Mouse (Mus musculus) forebrain, embryonic 14.5 days (tissue): ENCODE measurements around the gene Gne. TPM values are rescaled to one million over a fixed set of nuclear protein-coding genes. Genes with fewer than 3 reads are reported as not detected.
A peak's percentile ranks its signal among the peaks of the same experiment; 100 is the strongest.
"Not testable (repeated sequence)": the region's sequence is repeated elsewhere in the genome, so short reads cannot be mapped to it uniquely, and the experiment has no call there.

Source experiments
- ATAC-seq: fragments of 200-750 bp; cut with Nextera tagmentation; 2 replicates; pipeline ENCODE4 v1.8.0; 2017; ENCODE audit warnings: mild to moderate bottlenecking, moderate library complexity
- DNase-seq: peaks from one replicate; pipeline ENCODE4 v3.0.0-alpha.2; 2015; ENCODE audit warnings: low spot score
- H3K27ac ChIP-seq: fragments of 300-500 bp; sonication (generic); 2 replicates; pipeline ENCODE4 v1.5.1; 2014; ENCODE audit warnings: low read depth, mild to moderate bottlenecking, control low read depth, low read length, moderate library complexity
- H3K27me3 ChIP-seq: fragments of 300-500 bp; sonication (generic); replicated peaks from 2 replicates; pipeline ENCODE4 v1.6.1; 2014; ENCODE audit warnings: low read length, control low read depth, mixed read lengths; ENCODE audit not compliant: control insufficient read depth, insufficient read depth
- H3K36me3 ChIP-seq: fragments of 300-500 bp; sonication (generic); 2 replicates; pipeline ENCODE4 v1.6.1; 2014; ENCODE audit warnings: low read length, control low read depth; ENCODE audit not compliant: control insufficient read depth, insufficient read depth
- H3K4me1 ChIP-seq: fragments of 300-500 bp; sonication (generic); 2 replicates; pipeline ENCODE4 v1.6.1; 2014; ENCODE audit warnings: antibody characterized with exemption, low read length, control low read depth; ENCODE audit not compliant: control insufficient read depth, insufficient read depth
- H3K4me2 ChIP-seq: fragments of 300-500 bp; sonication (generic); 2 replicates; pipeline ENCODE4 v1.6.1; 2014; ENCODE audit warnings: mild to moderate bottlenecking, control low read depth, low read length
- H3K4me3 ChIP-seq: fragments of 300-500 bp; sonication (generic); 2 replicates; pipeline ENCODE4 v1.5.1; 2014; ENCODE audit warnings: low read depth, low read length, control low read depth
- H3K9ac ChIP-seq: fragments of 300-500 bp; sonication (generic); 2 replicates; pipeline ENCODE4 v1.6.1; 2014; ENCODE audit warnings: mild to moderate bottlenecking, low read length, control low read depth, moderate library complexity
- H3K9me3 ChIP-seq: fragments of 300-500 bp; sonication (generic); replicated peaks from 2 replicates; pipeline ENCODE4 v1.6.1; 2016; ENCODE audit warnings: low read length, control low read depth, mixed read lengths; ENCODE audit not compliant: control insufficient read depth
- WGBS: fragments of 180-500 bp; shearing (Covaris S2); extraction: QIAGEN DNeasy Blood & Tissue Kit; methylation state at CpG from one replicate; pipeline ENCODE4 v1.1.7; 2014; 5-methylcytosine and 5-hydroxymethylcytosine counted together
- polyA plus RNA-seq: library from polyadenylated mRNA; unstranded; fragments of >200 nt; fragmentation: Nextera tagmentation; extraction: Ambion mirVana; gene quantifications from 2 replicates; pipeline ENCODE4 v1.2.1, GENCODE M21; 2014

Gene Gne
- polyA plus RNA-seq, 1 experiment from 2014 or later: 20.4 TPM

DNA sequence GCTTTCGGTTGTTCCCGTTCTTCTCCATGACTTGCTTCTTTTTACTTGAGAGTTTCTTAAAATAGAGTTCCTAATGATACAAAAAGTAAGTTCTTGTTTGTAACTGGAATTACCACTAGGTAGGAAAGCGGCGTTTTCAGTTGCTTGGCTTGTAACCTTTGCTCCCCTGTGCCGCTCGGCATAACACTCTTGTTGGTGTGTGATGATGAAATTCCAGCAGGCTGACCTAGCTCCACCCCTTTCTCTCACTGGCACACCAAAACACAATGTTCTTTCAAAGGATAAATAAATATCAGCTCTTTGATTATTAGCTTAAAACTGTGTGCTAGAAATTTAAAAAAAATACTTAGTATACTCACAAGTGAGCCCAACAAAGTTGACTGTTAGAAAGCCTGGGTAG lies 17.1 kb downstream of the Gne start:
- ATAC-seq: no peak
- 90% methylated on average over 6 of the region's 6 CpGs for WGBS
- Histone ChIP-seq H3K36me3 (peaks cover 5% of the 10 kb centered on the region; the same call in 1 of the 2 replicates), H3K4me3 (no peak overlapping the region), H3K27ac (no peak overlapping the region), H3K4me2 (no peak overlapping the region), H3K27me3 (no peaks in the 10 kb centered on the region), H3K9me3 (no peaks in the 10 kb centered on the region), H3K9ac (no peak overlapping the region), H3K4me1 (peaks cover 8% of the 10 kb centered on the region; the same call in 1 of the 2 replicates)
- DNase-seq: no peak

DNA sequence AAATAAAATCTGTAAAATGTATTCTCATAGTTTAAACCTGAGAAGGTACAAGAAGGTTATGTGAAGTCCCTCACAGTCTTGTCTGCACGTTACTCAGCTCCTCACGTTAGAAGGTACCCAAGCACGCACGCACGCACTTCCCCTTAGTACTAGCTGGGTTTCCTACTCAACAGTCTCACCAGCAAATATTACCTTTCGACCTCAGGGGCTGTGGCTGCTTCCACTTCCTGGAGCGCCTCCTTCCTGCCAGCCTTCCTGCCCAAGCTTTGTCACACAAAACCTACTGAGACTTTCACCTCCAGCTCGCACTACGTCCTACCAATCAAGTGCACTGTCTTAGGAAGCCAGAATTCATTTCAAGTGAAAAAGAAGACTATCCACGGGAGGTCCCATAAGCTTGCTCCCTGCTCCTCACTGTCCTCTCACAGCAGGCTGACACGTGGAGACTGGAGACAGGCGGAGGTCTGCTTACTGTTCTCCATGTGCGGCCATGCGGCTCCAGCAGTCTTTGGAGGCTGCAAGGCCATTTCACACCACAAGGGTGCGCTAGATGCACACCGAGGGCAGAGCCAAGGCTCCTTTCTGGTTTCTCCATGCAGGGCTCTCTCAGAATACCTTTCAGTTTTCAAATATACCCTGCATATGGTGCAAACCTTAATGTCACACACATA lies 18.5 kb downstream of the Gne start:
- H3K27ac ChIP-seq: no peak overlapping the region
- peak; percentile 82 for ATAC-seq
- peaks cover 5% of the 10 kb centered on the region; the same call in 1 of the 2 replicates for H3K36me3 ChIP-seq
- peak; percentile 86 for DNase-seq
- H3K9ac ChIP-seq: no peak overlapping the region
- H3K9me3 ChIP-seq: no peaks in the 10 kb centered on the region
- H3K4me3 ChIP-seq: no peak overlapping the region
- H3K27me3 ChIP-seq: no peaks in the 10 kb centered on the region
- WGBS: 41% methylated on average over 16 of the region's 16 CpGs
- H3K4me2 ChIP-seq: no peak overlapping the region
- no peaks in the 10 kb centered on the region; the same call in 1 of the 2 replicates for H3K4me1 ChIP-seq

DNA sequence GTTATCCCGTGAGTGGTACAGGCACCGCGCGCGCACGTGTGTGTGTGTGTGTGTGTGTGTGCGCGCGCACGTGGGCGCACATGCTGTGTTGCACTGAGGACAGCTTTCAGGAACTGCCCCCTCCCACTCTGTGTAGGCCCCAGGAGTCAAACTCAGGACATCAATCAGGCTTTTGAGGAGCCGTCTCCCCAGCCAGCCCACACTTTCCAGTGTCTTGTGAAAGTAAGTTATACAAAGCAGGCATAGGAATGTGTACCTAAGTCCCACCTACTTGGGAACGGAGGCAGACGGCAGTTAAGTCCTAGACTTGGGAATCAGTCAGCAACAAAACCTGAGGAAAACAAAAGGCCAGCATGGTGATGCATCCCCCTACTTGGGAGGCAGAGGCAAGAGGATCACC lies 21.2 kb downstream of the Gne start:
- no peaks in the 10 kb centered on the region for H3K4me1 ChIP-seq
- H3K36me3 ChIP-seq: peaks cover 16% of the 10 kb centered on the region; the same call in 1 of the 2 replicates
- H3K4me3 ChIP-seq: no peak overlapping the region
- H3K27me3 ChIP-seq: no peaks in the 10 kb centered on the region
- DNase-seq (no peak), ATAC-seq (no peak)
- WGBS: 89% methylated on average over 14 of the region's 14 CpGs
- no peak overlapping the region for H3K27ac ChIP-seq
- no peak overlapping the region for H3K4me2 ChIP-seq
- no peak overlapping the region for H3K9ac ChIP-seq
- H3K9me3 ChIP-seq: no peaks in the 10 kb centered on the region

DNA sequence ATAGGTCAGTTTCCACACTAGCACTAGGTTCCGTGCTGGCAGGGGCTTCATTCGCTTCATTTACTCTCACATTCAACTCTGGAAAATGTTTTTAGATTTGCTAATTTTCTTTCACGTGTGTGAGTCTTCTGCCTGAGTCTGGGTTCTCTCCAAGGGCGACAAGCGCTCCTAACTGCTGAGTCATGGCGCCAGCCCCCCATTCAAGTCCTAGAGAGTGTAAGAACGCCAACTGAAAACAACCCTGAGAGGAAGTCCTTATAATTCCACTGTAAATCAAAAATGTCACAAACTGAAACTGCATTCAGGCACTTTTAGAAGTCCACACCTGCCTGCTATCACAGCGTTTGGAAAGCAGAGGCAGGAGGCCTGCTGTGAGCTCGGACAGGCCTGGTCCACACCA lies 21.9 kb downstream of the Gne start:
- no peaks in the 10 kb centered on the region for H3K9me3 ChIP-seq
- H3K27ac ChIP-seq: no peak overlapping the region
- H3K4me3 ChIP-seq: no peak overlapping the region
- H3K4me1 ChIP-seq: no peaks in the 10 kb centered on the region
- ATAC-seq: no peak
- no peak for DNase-seq
- no peaks in the 10 kb centered on the region for H3K27me3 ChIP-seq
- no peak overlapping the region for H3K9ac ChIP-seq
- H3K36me3 ChIP-seq: peaks cover 16% of the 10 kb centered on the region; the same call in 1 of the 2 replicates
- H3K4me2 ChIP-seq: no peak overlapping the region
- 63% methylated on average over 9 of the region's 9 CpGs for WGBS

DNA sequence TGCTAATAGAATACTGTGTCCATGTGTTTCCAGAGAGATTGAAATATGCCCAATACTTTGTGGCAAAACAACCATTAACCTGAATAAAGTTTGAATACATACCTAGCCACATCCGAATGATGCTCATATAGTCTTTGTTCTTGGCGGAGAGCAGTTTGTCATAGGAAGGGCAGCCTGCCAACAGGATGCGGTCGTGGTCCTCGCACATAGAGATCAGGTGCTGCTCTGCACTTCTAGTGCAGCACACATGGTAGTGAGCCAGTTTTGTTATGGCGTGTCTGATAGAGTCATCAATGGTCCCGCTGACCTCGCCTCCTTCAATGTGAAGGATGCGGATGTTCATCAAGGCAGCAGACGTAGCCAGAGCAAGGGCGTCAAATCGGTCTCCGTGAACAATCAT lies 24.3 kb downstream of the Gne start:
- ATAC-seq (no peak), DNase-seq (no peak)
- no peak overlapping the region for H3K4me3 ChIP-seq
- H3K36me3 ChIP-seq: peaks cover 16% of the 10 kb centered on the region; the same call in 1 of the 2 replicates
- H3K4me2 ChIP-seq: no peak overlapping the region
- no peaks in the 10 kb centered on the region for H3K27me3 ChIP-seq
- no peaks in the 10 kb centered on the region for H3K9me3 ChIP-seq
- H3K4me1 ChIP-seq: no peaks in the 10 kb centered on the region
- WGBS: 92% methylated on average over 13 of the region's 13 CpGs
- no peak overlapping the region for H3K9ac ChIP-seq
- no peak overlapping the region for H3K27ac ChIP-seq

DNA sequence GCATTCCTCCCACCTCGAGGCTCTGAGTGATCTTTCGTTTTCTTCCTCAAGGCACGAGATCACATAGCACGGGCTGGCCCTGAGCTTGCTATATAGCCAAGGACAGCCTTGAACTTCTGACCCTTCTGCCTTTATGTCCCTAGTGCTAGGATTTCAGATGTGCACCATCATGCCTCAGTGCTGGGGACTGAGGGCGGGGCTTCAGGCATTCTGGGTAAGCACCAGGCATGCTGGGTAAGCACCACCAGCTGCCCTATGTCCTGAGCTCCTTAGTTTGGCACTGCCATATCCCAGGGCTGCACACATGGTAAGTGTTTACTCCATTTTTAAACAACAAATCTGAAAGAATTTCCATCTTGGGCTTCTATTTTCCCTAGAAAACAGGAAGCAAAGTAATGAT lies 34.2 kb downstream of the Gne start:
- no peak overlapping the region for H3K4me3 ChIP-seq
- DNase-seq (no peak), ATAC-seq (no peak)
- no peaks in the 10 kb centered on the region for H3K9me3 ChIP-seq
- H3K27ac ChIP-seq: no peak overlapping the region
- H3K36me3 ChIP-seq: peaks cover 7% of the 10 kb centered on the region; the same call in 1 of the 2 replicates
- H3K9ac ChIP-seq: no peak overlapping the region
- no peaks in the 10 kb centered on the region for H3K4me1 ChIP-seq
- H3K27me3 ChIP-seq: no peaks in the 10 kb centered on the region
- H3K4me2 ChIP-seq: no peak overlapping the region
- WGBS: 89% methylated on average over 5 of the region's 5 CpGs

DNA sequence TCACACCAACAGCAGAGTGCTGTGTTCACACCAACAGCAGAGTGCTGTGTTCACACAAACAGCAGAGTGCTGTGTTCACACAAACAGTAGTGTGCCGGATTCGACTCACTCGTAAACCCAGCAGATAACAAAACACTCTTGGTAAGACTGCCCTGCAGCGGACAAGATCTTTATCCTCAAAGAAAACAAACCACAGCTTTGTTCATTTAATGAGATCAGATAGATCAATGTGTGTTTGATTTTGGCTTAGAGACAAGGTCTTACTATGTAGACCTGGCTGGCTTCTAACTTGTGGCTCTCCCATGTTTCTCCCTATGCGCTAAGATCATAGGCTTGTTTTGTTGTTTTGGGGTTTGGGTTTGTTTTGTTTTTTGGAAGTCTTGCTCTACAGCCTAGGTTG lies 37.9 kb downstream of the Gne start:
- 90% methylated on average over 5 of the region's 5 CpGs for WGBS

DNA sequence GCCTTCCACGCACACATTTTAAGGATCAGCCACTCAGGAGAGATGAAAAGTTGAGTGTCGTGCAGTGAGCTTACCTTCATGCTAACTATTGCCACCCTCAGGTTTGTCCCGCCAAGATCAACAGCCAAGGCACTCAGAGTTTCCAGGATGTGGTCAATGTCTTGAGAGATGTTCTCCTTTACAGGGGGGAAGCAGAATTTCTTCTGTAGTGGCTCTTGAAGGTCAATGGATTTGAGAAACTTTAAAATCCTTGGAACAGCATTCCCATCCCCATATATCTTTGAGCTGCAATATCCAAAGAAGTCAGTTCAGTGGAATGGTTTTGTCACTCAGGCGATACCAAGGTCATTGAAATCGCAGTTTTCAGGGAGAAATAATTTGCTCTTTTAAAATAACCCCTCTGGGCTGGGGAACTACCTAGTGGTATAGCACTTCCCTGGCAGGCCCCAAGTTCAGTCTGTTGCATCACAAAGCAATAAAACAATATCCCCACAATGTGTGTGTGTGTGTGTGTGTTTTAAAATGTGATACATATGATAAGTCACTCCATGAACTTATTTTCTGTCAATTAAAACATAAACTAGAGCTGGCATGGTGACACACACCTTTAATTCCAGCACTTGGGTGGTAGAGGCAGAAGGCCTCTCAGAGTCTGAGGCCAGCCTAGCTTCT lies 39.2 kb downstream of the Gne start:
- no peak for ATAC-seq
- Histone ChIP-seq H3K4me2 (no peak overlapping the region), H3K4me3 (no peak overlapping the region), H3K27ac (no peak overlapping the region), H3K9me3 (no peaks in the 10 kb centered on the region), H3K9ac (no peak overlapping the region), H3K4me1 (no peaks in the 10 kb centered on the region), H3K27me3 (no peaks in the 10 kb centered on the region), H3K36me3 (peaks cover 30% of the 10 kb centered on the region)
- WGBS: 90% methylated on average over 5 of the region's 5 CpGs
- no peak for DNase-seq

More for the DNA sequence above, 37.9 kb downstream of the Gne start:
- H3K27me3 ChIP-seq: no peaks in the 10 kb centered on the region
- no peak overlapping the region for H3K4me2 ChIP-seq
- ATAC-seq (no peak), DNase-seq (no peak)
- H3K36me3 ChIP-seq: peaks cover 21% of the 10 kb centered on the region
- H3K4me1 ChIP-seq: no peaks in the 10 kb centered on the region
- H3K4me3 ChIP-seq: no peak overlapping the region
- H3K27ac ChIP-seq: no peak overlapping the region
- no peaks in the 10 kb centered on the region for H3K9me3 ChIP-seq
- H3K9ac ChIP-seq: no peak overlapping the region

DNA sequence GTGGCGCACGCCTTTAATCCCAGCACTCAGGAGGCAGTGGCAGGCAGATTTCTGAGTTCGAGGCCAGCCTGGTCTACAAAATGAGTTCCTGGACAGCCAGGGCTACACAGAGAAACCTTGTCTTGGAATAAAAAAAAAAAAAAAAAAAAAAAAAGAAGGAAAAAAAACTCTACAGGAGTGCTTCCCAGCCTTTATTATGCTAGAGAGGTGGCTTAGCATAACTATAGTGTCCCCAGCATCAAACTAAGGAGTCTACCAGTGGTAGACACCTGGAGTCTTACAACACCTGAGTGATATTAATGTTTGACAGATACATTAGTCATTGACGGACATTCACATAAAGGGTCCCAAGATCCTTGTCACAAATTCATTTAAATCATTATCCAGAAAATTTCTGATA lies 40.8 kb downstream of the Gne start:
- not testable (repeated sequence) for H3K4me2 ChIP-seq, H3K4me3 ChIP-seq, H3K9me3 ChIP-seq, H3K27ac ChIP-seq, ATAC-seq, H3K9ac ChIP-seq, H3K27me3 ChIP-seq, H3K4me1 ChIP-seq, DNase-seq
- WGBS: 98% methylated on average over 4 of the region's 4 CpGs
- H3K36me3 ChIP-seq: peaks cover 36% of the 10 kb centered on the region
